Mouse (Mus musculus) liver, adult 10 weeks (tissue): ENCODE data around the gene Olfr715b. TPM values are rescaled to one million over a fixed set of nuclear protein-coding genes. Genes with fewer than 3 reads are reported as not detected.

ENCODE experiments used
- polyA plus RNA-seq: library from polyadenylated mRNA; stranded (reverse); fragments of 350-450 nt; fragmentation: Illumina TruSeq; extraction: RNeasy Lipid Tissue Mini Kit (QIAGEN cat#74804); gene quantifications from one replicate; pipeline ENCODE4 v1.2.3, GENCODE M21; 2014; ENCODE audit warnings: low read depth, low replicate concordance

Olfr715b gene
- not detected for polyA plus RNA-seq

DNA sequence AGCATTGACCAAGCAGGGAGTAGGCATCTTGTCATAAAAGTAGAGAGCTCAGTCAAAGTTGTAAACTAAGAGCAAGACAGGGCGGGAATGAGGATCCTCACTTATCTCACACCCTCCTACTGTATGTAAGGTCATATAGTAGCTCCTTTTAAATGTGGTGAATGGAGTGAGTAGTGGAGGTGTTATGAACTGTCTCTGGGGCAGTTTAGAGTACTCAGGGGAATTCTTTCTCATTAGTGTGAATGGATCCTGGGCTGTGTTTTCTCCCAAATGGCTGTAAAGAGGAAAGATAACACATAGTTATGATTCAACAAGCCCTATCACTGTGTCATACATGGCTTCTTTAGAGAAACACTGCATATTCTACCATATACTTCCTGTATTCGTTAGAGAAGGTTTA lies at the start of gene Olfr715b:
Olfr715b (minus strand) TSS at position 101 of the 400 bp plus-strand sequence.

DNA sequence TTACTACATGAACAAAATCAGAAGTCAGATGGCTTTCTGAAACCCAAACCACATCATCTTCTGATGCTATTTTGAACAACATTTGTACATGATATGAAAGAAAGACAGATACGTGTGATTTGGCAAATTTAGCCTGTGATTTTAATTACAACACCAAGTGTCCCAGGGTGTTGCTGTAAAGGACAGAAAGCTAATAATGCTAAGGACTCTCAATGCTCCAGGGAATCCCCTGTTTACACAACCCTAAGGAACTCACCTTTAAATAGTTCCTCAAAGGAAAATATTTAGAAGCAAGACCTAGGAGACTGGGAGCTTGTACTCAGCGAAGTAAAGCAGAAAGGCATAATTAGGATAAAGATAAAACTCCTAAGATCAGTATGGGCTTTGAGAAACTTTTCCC lies 27.9 kb upstream of the Olfr715b start, which contains the start of gene Olfr716:
Olfr716 (plus strand) TSS at position 301 of the 400 bp plus-strand sequence.

GRCm38 (mm10) chr7:107130983-107131382 lies 20.8 kb upstream of the Olfr715b start, which contains the start of gene Olfr715:
TSS of gene Olfr715 (minus strand) at chr7:107131083.

DNA sequence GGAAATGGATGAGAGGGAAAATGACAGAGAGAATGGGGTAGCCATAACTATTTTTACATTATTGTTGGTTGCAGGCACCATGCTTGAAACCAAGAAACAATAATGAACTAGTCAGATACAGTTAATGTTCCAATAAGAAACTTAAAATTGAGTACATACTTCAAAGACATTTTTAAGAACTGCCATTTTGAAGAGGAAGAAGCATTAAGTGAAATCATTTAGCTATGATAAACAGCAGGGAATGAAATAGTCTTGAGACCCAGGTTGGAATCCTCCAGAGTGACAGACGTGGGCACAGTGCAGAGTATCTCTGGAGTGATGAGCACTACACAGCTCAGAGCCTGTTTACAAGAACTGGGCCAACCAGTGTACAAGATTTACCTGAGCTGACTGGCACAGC lies 17.2 kb downstream of the Olfr715b start, which contains the start of gene Olfr17:
Olfr17 (plus strand) TSS at position 301 of the 400 bp plus-strand sequence.

DNA sequence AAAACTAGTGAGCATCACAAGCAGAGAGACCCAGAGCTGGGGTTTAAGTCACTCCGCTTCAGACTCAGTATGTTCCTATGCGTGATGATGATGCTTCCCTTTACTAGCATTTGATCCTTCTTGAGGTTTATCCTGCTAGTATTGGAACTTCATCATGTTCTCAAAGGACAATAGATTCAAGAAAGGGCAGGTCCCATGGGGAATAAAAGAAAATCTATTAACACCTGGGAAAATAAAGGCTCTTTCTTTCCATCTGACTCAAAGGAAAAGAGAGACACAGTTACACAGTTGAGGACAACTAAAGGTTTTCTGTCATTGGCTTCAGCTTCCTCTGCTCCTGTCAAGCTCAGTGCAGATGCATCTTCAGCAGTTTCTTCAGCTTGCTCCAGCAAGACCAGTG lies 39.5 kb downstream of the Olfr715b start, which contains the start of gene Olfr714:
Olfr714 (plus strand) TSS at position 301 of the 400 bp plus-strand sequence.

Other genes with a start within 250 kb of the Olfr715b start
- not detected for gene Olfr704, start 247.2 kb downstream of the Olfr715b start, polyA plus RNA-seq
- not detected for gene Olfr705, start 233.5 kb downstream of the Olfr715b start, polyA plus RNA-seq
- gene Olfr706, start 222.2 kb downstream of the Olfr715b start, polyA plus RNA-seq = not detected
- not detected for gene Olfr707, start 209.1 kb downstream of the Olfr715b start, polyA plus RNA-seq
- not detected for gene Olfr1532-ps1, start 202.4 kb downstream of the Olfr715b start, polyA plus RNA-seq
- gene Olfr709-ps1, start 178.2 kb downstream of the Olfr715b start, polyA plus RNA-seq = not detected
- not detected for gene Olfr710, start 162.1 kb downstream of the Olfr715b start, polyA plus RNA-seq
- not detected for gene Olfr6, start 146.4 kb downstream of the Olfr715b start, polyA plus RNA-seq
- not detected for gene Olfr711, start 134.9 kb downstream of the Olfr715b start, polyA plus RNA-seq
- not detected for gene Olfr2, start 104.3 kb downstream of the Olfr715b start, polyA plus RNA-seq
- not detected for gene Olfr713, start 79.2 kb downstream of the Olfr715b start, polyA plus RNA-seq
- gene Olfr714, start 39.4 kb downstream of the Olfr715b start, polyA plus RNA-seq = not detected
- gene Olfr17, start 17.1 kb downstream of the Olfr715b start, polyA plus RNA-seq = not detected
- gene Olfr715, start 20.7 kb upstream of the Olfr715b start, polyA plus RNA-seq = not detected
- gene Olfr716, start 28.0 kb upstream of the Olfr715b start, polyA plus RNA-seq = not detected
- gene Nlrp14, start 56.6 kb upstream of the Olfr715b start, polyA plus RNA-seq = not detected
- gene Rbmxl2, start 99.1 kb upstream of the Olfr715b start, polyA plus RNA-seq = not detected